Mouse (Mus musculus) embryo, embryonic 9.5 days (tissue): ENCODE results near the gene Bco2.

ENCODE experiments used
- DNase-seq: peaks from one replicate; pipeline ENCODE4 v3.0.0-alpha.2; 2017; ENCODE audit errors: extremely low spot score

Gene Bco2

DNA sequence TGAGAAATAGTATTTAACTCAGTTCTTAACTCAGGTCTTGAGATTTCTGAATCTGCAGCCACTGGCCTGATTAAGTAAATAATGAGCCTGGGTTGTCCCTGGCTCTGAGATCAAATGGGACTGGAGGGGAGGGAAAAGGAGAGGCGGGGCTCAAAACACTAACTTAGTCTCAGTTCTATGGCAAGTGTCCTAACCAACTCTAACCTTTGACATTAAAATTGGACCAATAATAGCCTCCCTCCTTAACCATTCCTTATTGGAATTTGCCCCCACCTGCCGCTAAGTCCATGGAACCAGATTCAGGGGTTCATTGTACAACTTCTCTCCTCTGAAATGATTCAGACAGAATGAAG is at the start of gene Bco2:
Gene Bco2 (minus strand): TSS at position 88 of the 353 bp plus-strand sequence.
- no peak for DNase-seq

- DNase-seq: no peak
These were observed 49.4 kb upstream of the Bco2 start for GRCm38 (mm10) chr9:50604338-50604737.

DNA sequence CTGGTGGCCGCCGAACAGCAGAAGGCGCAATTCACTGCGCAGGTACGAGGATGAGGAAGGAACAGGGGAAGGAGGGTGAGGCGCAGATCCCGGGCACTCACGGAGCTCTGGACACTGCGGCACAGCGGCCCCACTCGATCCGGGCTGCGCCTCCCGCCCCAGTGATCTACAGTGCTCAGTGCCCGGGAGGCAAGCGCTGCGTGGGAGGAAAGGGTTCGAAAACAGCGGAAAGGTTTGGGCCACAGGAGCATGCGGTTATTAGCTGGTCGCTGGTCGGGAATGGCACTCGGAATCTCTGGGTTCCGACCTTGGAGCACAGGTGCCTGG is 49.0 kb upstream of the Bco2 start:
- no peak for DNase-seq

DNA sequence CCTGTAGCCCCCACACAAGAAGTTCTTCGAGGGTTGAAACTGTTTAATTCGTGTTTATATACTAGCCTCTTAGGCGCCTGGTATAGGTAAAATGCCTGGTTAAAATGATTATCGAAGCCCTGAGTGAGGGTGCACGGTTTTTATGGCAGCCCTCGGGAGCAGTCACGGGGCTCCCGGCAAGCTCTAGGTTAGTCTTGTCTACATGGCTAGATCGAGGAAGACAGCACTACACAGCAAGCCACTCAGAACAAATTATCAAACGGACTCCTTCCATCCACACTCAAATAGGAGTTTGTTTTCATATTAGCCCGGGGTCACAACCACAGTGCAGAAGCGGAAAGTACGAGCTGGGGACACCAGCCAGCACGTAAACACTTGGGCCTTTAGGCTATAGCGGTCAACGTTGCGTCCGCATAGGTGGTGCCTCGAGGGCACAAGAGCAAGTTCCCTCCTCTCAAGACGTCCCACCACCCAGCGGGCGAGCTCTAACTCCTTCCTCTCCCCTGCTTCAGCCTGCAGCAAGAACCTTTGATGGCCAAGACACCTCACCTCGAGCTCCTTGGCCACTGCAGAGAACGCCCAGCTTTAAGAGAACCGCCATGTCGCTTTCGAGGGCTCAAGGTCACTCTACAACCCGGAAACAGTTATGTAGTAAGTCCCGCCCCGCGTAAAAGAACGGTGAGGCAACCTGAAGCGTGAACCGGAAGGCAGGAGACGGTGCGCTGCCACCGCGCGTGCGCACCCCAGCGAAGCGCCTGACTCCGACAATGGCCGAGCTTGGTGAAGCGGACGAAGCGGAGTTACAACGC is 48.4 kb upstream of the Bco2 start, which contains the start of the genes Sdhd and Timm8b:
Gene Sdhd (minus strand): TSS at position 624 of the 809 bp plus-strand sequence.
Gene Timm8b (plus strand): TSS at position 722 of the 809 bp plus-strand sequence.
- DNase-seq: peak; percentile 90

DNA sequence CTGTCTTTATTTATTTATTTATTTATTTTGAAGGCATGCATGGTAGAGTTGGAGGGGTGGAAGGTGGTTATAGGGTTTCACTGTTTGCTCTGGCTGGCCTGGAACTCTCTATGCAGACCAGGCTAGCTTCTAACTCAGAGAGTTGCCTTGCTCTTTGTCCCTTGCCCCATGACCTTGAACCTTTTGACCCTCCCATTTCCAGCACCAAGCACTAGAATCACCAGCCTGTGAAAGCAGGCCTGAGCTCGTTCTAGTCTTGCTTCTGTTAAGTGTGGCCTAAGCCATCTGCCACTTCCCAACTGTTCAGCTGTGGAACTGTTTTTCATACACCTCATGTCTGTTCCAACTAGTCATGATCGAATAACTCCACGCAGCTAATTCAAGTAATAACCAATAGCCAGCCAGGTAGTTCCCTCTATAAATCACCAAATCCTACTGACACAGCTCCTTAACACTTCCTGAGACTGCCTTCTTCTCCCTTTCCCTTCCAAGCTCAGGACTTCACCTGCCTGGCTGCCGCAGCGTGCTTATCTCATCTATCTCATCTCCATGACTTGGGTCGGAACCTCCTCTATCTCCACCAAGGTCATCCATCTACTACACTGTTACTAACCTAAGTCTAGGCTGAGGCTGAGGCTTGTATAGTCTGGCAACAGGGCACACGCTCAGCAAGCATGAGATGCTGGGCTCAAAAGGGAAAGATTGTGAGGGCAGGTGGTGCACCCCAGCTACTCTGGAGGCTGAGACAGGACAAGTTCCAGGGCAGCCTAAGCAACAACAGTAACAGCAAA is 47.3 kb upstream of the Bco2 start:
- no peak for DNase-seq

GRCm38 (mm10) chr9:50601536-50601935 is 46.6 kb upstream of the Bco2 start:
- no peak for DNase-seq

- DNase-seq: no peak
These were observed 42.0 kb upstream of the Bco2 start for GRCm38 (mm10) chr9:50596973-50597372.

DNA sequence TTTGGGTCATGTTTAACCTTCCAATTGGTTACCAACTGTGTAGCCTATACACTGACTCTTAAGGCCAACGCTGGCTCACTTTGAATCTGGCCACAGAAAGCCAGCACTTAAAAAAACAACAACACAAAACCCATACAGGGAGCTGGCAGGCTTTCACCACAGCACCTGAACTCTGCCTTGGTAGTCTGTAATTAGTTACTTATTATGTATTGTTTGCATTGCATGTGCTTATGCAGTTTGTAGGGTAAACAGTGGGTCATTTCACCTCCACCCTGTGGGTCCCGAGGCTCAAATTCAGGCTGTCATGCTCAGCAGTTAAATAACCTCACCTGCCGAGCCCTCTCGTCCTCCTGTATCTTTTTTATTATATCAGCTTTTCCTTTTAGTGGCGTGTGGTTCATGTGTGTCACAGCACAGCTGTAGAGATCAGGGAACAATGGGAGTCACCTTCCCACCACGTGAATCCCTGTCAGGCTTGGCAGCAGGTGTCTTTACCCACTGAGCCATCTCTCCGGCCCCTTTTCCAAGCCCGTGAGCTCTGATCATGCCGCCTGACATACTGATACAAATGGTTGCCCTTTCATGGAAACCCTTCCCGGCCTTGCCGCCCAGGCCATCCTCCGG is 39.9 kb upstream of the Bco2 start:
- DNase-seq: no peak

GRCm38 (mm10) chr9:50593544-50593943 is 38.6 kb upstream of the Bco2 start:
- peak; percentile 11 for DNase-seq

GRCm38 (mm10) chr9:50592955-50593354 is 38.0 kb upstream of the Bco2 start:
- DNase-seq: no peak

- no peak for DNase-seq
These were observed 36.0 kb upstream of the Bco2 start for GRCm38 (mm10) chr9:50590856-50591518.

DNA sequence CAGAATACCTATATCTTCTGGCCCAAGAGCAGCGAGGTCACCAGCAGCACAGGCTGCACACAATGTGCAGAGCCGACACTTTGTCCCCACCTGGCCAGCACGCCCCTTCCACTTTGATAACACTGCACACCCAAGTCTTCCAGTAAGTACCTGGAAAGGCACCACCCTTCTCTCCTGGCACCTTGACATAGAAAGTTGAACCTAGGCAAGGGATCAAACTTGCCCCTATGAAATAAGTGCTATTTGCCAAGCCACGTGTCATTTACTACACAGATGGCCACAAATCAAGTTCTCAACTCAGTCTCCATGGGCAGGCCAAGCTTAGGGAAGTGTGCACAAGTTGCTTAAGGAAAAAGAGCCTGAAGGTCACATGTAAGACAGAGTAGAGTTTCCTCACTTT is 32.0 kb upstream of the Bco2 start:
- no peak for DNase-seq

DNA sequence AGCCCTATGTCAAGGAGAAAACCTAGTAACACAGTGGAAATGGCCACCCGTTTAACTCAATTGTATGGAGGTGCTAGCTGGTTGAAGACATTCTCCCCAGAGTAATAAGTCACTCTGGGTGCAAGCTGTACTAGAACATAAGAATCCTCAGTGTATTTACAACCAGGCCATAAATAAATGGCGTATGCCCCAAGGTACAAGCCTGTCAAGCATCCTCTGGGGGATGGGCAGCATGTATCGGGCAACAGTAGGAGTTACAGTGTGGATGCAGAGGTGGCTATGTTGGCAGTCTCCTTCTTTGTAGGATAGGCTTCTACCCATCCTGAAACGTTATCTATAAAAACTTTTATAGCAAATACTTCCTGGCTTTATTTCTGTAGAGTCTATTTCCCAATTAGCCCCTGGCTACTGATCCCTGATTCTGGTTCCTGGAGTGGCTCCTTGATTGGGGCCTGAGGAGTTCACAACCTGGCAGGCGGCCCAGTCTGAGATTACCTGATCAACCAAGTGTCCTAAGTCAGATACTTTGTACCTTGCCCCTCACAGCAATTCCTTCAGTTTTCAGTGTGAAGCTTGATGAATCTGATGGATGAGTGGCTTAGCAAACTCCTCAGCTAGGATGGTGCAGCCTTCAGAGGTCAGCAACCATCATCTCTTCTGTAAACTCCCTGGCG is 30.3 kb upstream of the Bco2 start:
- no peak for DNase-seq

DNA sequence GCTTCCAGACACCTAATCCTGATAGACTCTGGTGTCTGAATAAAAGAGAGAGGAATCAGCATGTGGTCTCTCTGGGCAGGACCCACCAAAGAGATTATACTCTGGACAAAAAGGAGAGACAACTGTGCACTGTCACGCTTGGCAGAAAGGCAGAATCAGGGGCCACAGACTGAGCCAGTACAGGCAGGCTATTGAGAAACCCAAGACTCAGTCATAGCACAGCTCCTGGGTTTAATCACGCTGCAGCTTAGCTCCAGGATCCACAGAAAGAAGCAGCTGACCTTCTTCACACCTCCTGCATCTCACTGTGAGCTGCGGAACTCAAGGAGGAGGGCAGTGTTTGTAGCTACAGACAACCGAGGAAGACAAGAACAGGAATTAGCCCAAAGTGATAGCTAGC is 25.4 kb upstream of the Bco2 start:
- DNase-seq: no peak

DNA sequence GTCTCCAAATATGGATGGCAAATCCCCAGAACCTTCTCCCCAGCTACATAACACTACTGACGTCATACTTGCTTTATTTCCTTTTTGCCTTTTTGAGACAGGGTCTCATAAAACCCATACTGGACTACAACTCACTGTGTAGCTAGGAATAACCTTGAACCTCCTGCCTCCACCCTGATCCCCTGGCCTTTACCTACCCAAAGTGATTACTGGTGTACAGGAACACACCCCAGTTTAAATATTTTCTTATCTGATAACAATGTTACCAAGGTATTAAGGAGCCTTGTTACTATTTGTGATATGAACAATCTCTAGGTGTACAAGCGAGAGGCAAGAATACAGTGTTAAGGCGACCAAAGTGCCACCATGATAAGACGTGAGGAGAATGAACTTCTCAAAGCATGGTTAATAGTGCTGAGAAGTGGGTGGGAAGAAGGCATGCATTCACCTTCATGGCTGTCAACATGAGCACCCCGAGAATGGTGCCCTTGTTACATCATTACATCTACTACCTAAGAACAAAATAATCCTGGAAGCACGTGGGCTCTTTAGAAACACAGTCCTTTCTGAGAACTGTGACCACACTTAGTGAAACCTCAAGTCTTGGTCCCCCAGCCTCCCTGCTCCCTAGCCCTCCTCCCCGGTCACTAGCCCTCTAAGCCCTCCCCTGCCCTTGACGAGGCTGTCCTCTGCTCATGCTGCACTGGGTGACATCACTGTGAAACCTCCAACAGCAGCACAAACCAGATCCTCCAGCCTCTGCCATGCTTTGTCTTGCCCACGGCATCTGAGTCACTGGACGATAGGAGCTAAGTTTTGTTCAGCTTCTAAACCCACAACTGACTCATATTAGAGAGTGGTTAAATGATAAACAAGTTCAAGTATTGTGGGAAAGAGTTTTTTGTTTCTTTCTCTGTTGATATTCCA is 14.9 kb upstream of the Bco2 start:
- DNase-seq: no peak

- no peak for DNase-seq
These were observed 12.9 kb upstream of the Bco2 start for GRCm38 (mm10) chr9:50567881-50568280.

DNA sequence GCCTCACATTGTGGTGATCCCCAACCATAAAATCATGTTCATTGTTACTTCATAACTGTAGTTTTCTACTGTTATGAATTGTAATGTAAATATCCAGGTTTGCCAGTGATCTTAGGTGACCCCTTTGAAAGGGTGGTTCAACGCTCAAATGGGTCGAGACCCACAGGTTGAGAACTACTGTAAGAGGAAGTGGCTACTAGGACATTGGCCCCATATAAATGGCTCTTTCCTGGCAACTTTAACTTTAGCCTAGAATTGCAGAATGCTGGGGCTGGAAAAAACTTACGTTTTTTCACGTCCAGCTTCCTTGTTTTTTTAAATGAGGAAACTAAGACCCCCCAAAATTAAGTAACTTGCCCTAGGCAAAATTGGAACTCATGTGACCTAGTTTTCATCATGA is 12.4 kb upstream of the Bco2 start:
- DNase-seq: no peak

DNA sequence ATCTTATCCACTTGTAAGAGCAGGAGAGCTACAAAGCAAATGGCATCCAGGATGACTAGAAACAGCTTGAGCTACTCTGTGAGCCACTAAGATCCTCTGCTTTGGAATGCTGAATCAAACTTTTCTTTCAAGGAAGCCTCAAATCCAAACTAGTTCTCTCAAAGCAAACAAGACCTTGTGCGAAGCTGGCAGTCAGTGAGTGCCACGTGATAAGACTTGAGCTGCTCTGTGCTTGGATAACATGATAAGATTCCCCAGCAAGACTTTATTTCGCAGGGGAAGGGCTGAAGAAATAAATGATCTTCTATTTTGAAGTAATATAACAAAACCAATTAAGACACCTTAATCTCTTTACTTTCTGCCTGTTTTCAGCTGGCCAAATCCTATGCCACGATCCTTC is 11.0 kb upstream of the Bco2 start:
- no peak for DNase-seq

- no peak for DNase-seq
These were observed 10.2 kb upstream of the Bco2 start for GRCm38 (mm10) chr9:50565173-50565572.

GRCm38 (mm10) chr9:50561918-50562360 is 7.0 kb upstream of the Bco2 start:
- no peak for DNase-seq
